Mouse (Mus musculus): ENCODE data around the gene Zfp108. TPM values are rescaled to one million over a fixed set of nuclear protein-coding genes. Genes with fewer than 3 reads are reported as not detected.
A peak's percentile ranks its signal among the peaks of the same experiment; 100 is the strongest.

Zfp108 gene
- total and polyA plus RNA-seq, 2 experiments from 2014 or later = 3.1 to 13.0 TPM

DNA sequence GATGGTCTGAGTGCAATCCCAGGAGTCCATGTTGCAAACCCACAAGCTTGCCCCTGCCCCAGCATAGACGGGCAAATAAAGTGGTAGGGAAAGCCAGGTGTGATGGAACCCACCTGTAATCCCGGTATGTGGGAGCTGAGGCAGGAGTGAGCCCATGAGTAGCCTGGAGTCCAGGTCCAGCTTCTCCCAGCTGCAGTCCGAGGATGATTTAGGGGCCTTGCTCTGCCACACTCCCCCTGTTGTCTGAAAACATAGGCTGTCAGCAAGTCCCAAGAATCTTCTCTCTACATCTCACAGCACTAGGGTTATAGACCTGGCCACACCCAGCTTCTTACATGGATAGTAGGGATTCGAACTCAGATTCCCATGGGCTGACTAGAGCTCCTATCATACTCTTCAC, 32.3 kb downstream of the Zfp108 start:
- whole genome bisulfite sequencing = 84% methylated on average over 4 of the region's 4 CpGs
- H3K4me1 ChIP-seq (ENCODE audit: insufficient read depth) = no peaks in the 10 kb centered on the region
- DNase-seq (no peak), ATAC-seq (no peak)
- no peak overlapping the region for H3K4me3 ChIP-seq (ENCODE audit: low read depth, low read length)
- H3K9ac ChIP-seq = no peak overlapping the region
- no peak overlapping the region for H3K4me2 ChIP-seq (ENCODE audit: low read depth)
- no peak overlapping the region for H3K27ac ChIP-seq (ENCODE audit: low read depth, low read length)
- H3K9me3 ChIP-seq (ENCODE audit: low read length) = no peaks in the 10 kb centered on the region
- H3K36me3 ChIP-seq (ENCODE audit: insufficient read depth) = peaks cover 41% of the 10 kb centered on the region
- H3K27me3 ChIP-seq (ENCODE audit: insufficient read depth, low read length) = no peaks in the 10 kb centered on the region
- TF ChIP-seq CTCF (IDR thresholded peaks at IDR 0.05; ENCODE audit: low read depth) = no peak

DNA sequence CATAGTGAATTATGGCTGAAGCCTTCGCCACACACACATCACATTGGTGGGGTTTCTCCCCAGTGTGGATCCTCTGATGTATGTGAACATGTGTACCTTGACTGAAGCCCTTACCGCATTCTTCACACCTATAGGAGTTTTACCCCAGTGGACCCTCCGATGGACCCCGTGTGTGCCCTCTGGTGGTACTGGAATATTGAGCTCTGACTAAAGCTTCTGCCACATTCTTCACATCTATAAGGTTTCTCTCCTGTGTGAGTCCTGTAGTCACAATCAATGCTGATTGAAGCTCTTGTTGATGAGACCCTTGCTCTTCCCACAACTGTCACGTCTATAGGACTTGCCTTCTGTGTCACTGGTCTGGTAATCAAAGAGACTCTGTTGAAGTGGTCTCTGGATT, 33.1 kb downstream of the Zfp108 start:
- no peak for DNase-seq

DNA sequence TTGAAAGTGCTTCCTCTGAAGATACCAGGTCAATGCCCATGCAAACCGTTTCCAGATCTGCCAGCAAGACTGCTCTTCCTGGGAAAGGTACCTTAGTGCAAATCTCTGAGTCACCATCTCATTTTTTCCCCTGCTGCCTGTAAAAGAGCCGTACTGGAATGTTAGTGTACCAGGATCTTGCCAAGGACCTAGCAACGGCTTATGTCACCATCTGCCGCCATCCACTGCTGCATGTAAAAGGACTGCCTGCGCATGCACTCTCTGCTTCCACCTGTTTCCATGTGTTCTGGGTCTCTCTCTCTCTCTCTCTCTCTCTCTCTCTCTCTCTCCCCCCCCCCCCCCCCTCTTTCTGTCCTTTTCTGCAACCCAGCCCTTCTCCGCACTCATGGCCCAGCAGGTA, 33.9 kb downstream of the Zfp108 start:
- no peak for TF ChIP-seq CTCF (IDR thresholded peaks at IDR 0.05; ENCODE audit: low read depth)
- no peak overlapping the region for H3K4me2 ChIP-seq (ENCODE audit: low read depth)
- H3K4me1 ChIP-seq (ENCODE audit: insufficient read depth) = no peaks in the 10 kb centered on the region
- H3K27ac ChIP-seq (ENCODE audit: low read depth, low read length) = no peak overlapping the region
- peak; percentile 61 for ATAC-seq
- no peaks in the 10 kb centered on the region for H3K27me3 ChIP-seq (ENCODE audit: insufficient read depth, low read length)
- H3K9ac ChIP-seq = no peak overlapping the region
- WGBS = 83% methylated on average over 6 of the region's 6 CpGs
- peaks cover 57% of the 10 kb centered on the region for H3K36me3 ChIP-seq (ENCODE audit: insufficient read depth)
- DNase-seq = peak; percentile 36
- no peak overlapping the region for H3K4me3 ChIP-seq (ENCODE audit: low read depth, low read length)
- H3K9me3 ChIP-seq (ENCODE audit: low read length) = no peaks in the 10 kb centered on the region

More for the DNA sequence above, 33.1 kb downstream of the Zfp108 start:
- H3K4me3 ChIP-seq (ENCODE audit: low read depth, low read length) = no peak overlapping the region
- H3K4me1 ChIP-seq (ENCODE audit: insufficient read depth) = no peaks in the 10 kb centered on the region
- no peak overlapping the region for H3K4me2 ChIP-seq (ENCODE audit: low read depth)
- TF ChIP-seq CTCF (IDR thresholded peaks at IDR 0.05; ENCODE audit: low read depth) = no peak
- no peaks in the 10 kb centered on the region for H3K9me3 ChIP-seq (ENCODE audit: low read length)
- no peak overlapping the region for H3K9ac ChIP-seq
- ATAC-seq = no peak
- WGBS = 84% methylated on average over 5 of the region's 5 CpGs
- no peak overlapping the region for H3K27ac ChIP-seq (ENCODE audit: low read depth, low read length)
- H3K27me3 ChIP-seq (ENCODE audit: insufficient read depth, low read length) = no peaks in the 10 kb centered on the region
- H3K36me3 ChIP-seq (ENCODE audit: insufficient read depth) = peaks cover 48% of the 10 kb centered on the region

DNA sequence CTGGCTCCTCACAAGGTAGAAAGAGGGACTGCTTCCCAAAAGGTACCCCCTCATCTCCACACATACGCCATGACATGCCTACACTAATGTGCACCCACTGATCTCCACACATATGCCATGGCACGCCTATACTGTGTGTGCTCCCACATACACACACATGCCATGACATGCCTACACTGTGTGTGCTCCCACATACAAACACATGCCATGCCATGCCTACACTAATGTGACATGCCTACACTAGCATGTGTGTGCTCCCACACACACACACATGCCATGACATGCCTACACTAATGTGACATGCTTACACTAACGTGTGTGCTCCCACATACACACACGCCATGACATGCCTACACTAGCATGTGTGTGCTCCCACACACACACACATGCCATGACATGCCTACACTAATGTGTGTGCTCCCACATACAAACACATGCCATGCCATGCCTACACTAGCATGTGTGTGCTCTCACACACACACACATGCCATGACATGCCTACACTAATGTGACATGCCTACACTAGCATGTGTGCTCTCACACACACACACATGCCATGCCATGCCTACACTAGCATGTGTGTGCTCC, 35.6 kb downstream of the Zfp108 start:
- TF ChIP-seq CTCF (IDR thresholded peaks at IDR 0.05; ENCODE audit: low read depth) = no peak
- Histone ChIP-seq H3K36me3 (ENCODE audit: insufficient read depth) (peaks cover 74% of the 10 kb centered on the region), H3K4me2 (ENCODE audit: low read depth) (no peak overlapping the region), H3K9me3 (ENCODE audit: low read length) (no peaks in the 10 kb centered on the region), H3K4me3 (ENCODE audit: low read depth, low read length) (no peak overlapping the region), H3K27ac (ENCODE audit: low read depth, low read length) (no peak overlapping the region), H3K4me1 (ENCODE audit: insufficient read depth) (no peaks in the 10 kb centered on the region), H3K27me3 (ENCODE audit: insufficient read depth, low read length) (no peaks in the 10 kb centered on the region), H3K9ac (no peak overlapping the region)
- no peak for DNase-seq
- ATAC-seq = no peak; the same call in 1 of the 2 replicates
- WGBS = 98% methylated on average over 4 of the region's 4 CpGs

DNA sequence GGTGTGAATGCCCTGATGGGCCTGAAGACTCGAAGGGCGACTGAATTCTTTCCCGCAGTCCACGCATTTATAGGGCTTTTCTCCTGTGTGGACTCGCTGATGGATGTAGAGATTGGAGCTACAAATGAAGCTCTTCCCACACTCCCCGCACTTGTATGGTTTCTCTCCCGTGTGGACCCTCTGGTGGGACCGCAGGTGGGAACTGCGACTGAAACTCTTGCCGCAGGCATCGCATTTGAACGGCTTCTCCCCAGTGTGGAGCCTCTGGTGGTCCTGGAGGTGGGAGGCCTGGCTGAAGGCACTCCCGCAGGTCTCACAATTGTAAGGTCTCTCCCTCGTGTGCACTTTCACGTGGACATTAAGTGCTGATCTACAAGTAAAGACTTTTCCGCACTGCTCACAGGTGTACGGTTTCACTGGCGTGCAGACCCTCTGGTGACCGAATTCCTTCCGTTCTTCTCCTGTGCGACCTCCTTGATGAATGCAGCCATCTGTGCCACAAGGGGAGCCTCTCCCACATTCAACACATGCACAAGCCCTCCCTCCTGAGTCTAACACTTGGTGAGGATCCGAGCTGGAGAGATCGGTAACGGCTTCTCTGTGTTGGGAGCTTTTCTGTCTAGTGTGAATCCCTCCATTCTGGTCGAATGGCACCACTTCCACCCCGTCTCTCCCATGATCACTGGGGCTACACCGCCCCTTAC, 36.9 kb downstream of the Zfp108 start:
- Histone ChIP-seq H3K9me3 (ENCODE audit: low read length) (no peaks in the 10 kb centered on the region), H3K4me1 (ENCODE audit: insufficient read depth) (no peaks in the 10 kb centered on the region), H3K9ac (no peak overlapping the region), H3K27ac (ENCODE audit: low read depth, low read length) (no peak overlapping the region), H3K27me3 (ENCODE audit: insufficient read depth, low read length) (no peaks in the 10 kb centered on the region), H3K4me3 (ENCODE audit: low read depth, low read length) (no peak overlapping the region), H3K4me2 (ENCODE audit: low read depth) (no peak overlapping the region), H3K36me3 (ENCODE audit: insufficient read depth) (peaks cover 87% of the 10 kb centered on the region)
- TF ChIP-seq CTCF (IDR thresholded peaks at IDR 0.05; ENCODE audit: low read depth) = no peak
- DNase-seq = no peak
- ATAC-seq = no peak
- WGBS = 93% methylated on average over 27 of the region's 27 CpGs

DNA sequence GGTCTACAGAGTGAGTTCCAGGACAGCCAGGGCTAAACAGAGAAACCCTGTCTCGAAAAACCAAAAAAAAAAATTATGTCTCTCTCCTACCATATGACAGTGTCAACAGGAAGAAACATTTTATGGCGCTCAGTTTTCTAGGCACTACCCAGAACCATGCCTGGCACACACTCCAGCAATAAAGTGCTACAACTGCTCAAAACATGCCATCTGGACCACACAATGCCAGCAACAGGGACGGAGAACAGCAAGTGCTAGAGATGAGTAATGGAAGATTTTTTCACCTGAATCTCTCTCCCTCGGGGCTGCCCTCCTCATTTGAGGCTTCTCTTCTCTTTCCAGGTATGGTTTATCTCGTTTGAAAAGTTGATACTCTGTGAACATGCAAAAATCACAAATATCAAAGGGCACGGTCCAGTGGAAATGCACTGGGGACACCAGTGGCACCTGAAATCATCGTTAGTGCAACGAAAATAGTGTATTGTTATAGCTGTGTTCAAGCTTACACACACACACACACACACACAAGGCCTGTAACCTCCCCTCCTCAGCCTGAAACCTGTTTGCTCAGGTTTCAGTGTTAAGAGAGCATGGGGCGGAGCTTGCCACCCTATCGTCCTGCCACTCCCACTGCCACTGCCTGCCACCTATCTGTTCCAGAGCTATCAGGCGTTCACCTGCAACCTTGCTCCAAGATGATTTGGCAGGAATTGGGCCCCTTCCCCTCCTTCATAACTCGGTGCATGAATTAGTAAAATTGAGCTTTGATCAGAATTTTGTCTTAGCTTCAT, 38.7 kb downstream of the Zfp108 start:
- no peak for ATAC-seq
- no peak overlapping the region for H3K9ac ChIP-seq
- no peak for DNase-seq

DNA sequence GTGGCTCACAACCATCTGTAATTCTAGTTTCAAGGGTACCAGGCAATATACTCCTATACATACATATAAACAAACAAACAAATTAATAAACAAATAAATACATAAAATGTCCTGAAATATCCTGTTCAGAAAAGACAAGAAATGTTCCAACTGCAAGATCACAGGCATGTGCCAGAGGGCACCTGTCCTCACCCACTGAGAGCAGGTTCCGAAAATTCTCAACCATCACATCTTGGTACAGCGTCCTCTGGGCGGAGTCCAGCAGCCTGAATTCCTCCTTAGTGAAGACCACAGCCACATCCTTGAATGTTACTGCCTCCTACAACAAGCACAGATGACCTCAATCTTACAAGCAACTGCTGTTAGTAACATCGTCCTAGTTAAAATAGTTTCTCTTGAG, 40.2 kb downstream of the Zfp108 start:
- no peak overlapping the region for H3K9ac ChIP-seq
- TF ChIP-seq CTCF (IDR thresholded peaks at IDR 0.05; ENCODE audit: low read depth) = no peak
- 99% methylated on average over 4 of the region's 4 CpGs for WGBS
- H3K4me3 ChIP-seq (ENCODE audit: low read depth, low read length) = no peak overlapping the region
- no peak for DNase-seq
- no peaks in the 10 kb centered on the region for H3K9me3 ChIP-seq (ENCODE audit: low read length)
- no peak for ATAC-seq
- H3K36me3 ChIP-seq (ENCODE audit: insufficient read depth) = peaks cover 74% of the 10 kb centered on the region
- H3K27ac ChIP-seq (ENCODE audit: low read depth, low read length) = no peak overlapping the region
- H3K4me2 ChIP-seq (ENCODE audit: low read depth) = no peak overlapping the region
- H3K27me3 ChIP-seq (ENCODE audit: insufficient read depth, low read length) = no peaks in the 10 kb centered on the region
- peaks cover 4% of the 10 kb centered on the region; the same call in 1 of the 2 replicates for H3K4me1 ChIP-seq (ENCODE audit: insufficient read depth)

More for the DNA sequence above, 38.7 kb downstream of the Zfp108 start:
- 86% methylated on average over 12 of the region's 12 CpGs for WGBS
- Histone ChIP-seq H3K27ac (ENCODE audit: low read depth, low read length) (no peak overlapping the region), H3K27me3 (ENCODE audit: insufficient read depth, low read length) (no peaks in the 10 kb centered on the region), H3K9me3 (ENCODE audit: low read length) (no peaks in the 10 kb centered on the region), H3K36me3 (ENCODE audit: insufficient read depth) (peaks cover 82% of the 10 kb centered on the region), H3K4me1 (ENCODE audit: insufficient read depth) (peaks cover 4% of the 10 kb centered on the region; the same call in 1 of the 2 replicates), H3K4me2 (ENCODE audit: low read depth) (no peak overlapping the region), H3K4me3 (ENCODE audit: low read depth, low read length) (no peak overlapping the region)
- no peak for TF ChIP-seq CTCF (IDR thresholded peaks at IDR 0.05; ENCODE audit: low read depth)

All from forebrain, postnatal 0 days (tissue).